Mouse (Mus musculus): Measurements from ENCODE around the gene Rp9. TPM values are rescaled to one million over a fixed set of nuclear protein-coding genes. Genes with fewer than 3 reads are reported as not detected.

Rp9 gene
- polyA plus RNA-seq (2012), result 2.9 and 3.1 TPM in 2 replicates

GRCm38 (mm10) chr9:22469643-22470042, at the start of gene Rp9:
Gene Rp9, minus strand, starts transcription at chr9:22469743.
- H3K4me3 ChIP-seq (replicated peaks), result peak within 1 kb of the TSS; percentile 90
- TF ChIP-seq GATA1 (IDR thresholded peaks at IDR 0.05; ENCODE audit: low read length) (no peak), TAL1 (IDR thresholded peaks at IDR 0.05; ENCODE audit: low read length) (no peak)
- peaks cover 33% of the 10 kb centered on the region for H3K4me1 ChIP-seq (ENCODE audit: control insufficient read depth)
- H3K27me3 ChIP-seq (ENCODE audit: control insufficient read depth), result no peaks in the 10 kb centered on the region
- no peaks in the 10 kb centered on the region for H3K9me3 ChIP-seq (ENCODE audit: control insufficient read depth, low read length)
- H3K36me3 ChIP-seq (ENCODE audit: control insufficient read depth), result peaks cover 14% of the 10 kb centered on the region

- Histone ChIP-seq H3K4me1 (ENCODE audit: control insufficient read depth) (peaks cover 3% of the 10 kb centered on the region), H3K9me3 (ENCODE audit: control insufficient read depth, low read length) (no peaks in the 10 kb centered on the region), H3K36me3 (ENCODE audit: control insufficient read depth) (no peaks in the 10 kb centered on the region), H3K4me3 (replicated peaks) (no peak overlapping the region), H3K27me3 (ENCODE audit: control insufficient read depth) (no peaks in the 10 kb centered on the region)
- TF ChIP-seq GATA1 (IDR thresholded peaks at IDR 0.05; ENCODE audit: low read length), result no peak
- TF ChIP-seq TAL1 (IDR thresholded peaks at IDR 0.05; ENCODE audit: low read length), result no peak
Measured at GRCm38 (mm10) chr9:22518394-22519041, 49.0 kb upstream of the Rp9 start.

- H3K9me3 ChIP-seq (ENCODE audit: control insufficient read depth, low read length), result no peaks in the 10 kb centered on the region
- H3K4me1 ChIP-seq (ENCODE audit: control insufficient read depth), result peaks cover 3% of the 10 kb centered on the region
- H3K36me3 ChIP-seq (ENCODE audit: control insufficient read depth), result no peaks in the 10 kb centered on the region
Measured at GRCm38 (mm10) chr9:22515076-22515475, 45.5 kb upstream of the Rp9 start.

DNA sequence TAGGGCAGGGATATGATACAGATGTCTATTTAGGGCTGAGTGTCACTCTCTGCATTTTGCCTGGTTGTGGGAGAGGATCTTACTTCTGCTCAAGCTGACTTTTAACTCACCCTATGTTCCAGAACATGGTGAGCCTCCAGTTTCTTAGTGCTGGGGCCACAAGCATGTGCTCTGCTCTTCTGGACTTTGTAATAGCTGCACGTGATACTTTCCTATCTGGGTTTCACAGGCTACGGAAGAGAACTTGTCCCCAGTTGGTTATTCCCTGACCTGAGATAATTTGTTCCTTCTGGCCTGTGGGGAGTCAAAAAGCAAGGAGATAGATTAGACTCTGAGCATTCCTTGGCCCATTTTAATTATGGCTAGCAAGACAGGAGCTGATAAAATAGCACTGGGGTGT, 36.0 kb upstream of the Rp9 start:
- TF ChIP-seq TAL1 (IDR thresholded peaks at IDR 0.05; ENCODE audit: low read length) (no peak), GATA1 (IDR thresholded peaks at IDR 0.05; ENCODE audit: low read length) (no peak)
- no peaks in the 10 kb centered on the region for H3K9me3 ChIP-seq (ENCODE audit: control insufficient read depth, low read length)
- H3K4me3 ChIP-seq (replicated peaks), result no peak overlapping the region
- no peaks in the 10 kb centered on the region for H3K36me3 ChIP-seq (ENCODE audit: control insufficient read depth)
- H3K4me1 ChIP-seq (ENCODE audit: control insufficient read depth), result peaks cover 3% of the 10 kb centered on the region
- no peaks in the 10 kb centered on the region for H3K27me3 ChIP-seq (ENCODE audit: control insufficient read depth)

More at GRCm38 (mm10) chr9:22515076-22515475, 45.5 kb upstream of the Rp9 start:
- no peak overlapping the region for H3K4me3 ChIP-seq (replicated peaks)
- TF ChIP-seq TAL1 (IDR thresholded peaks at IDR 0.05; ENCODE audit: low read length) (no peak), GATA1 (IDR thresholded peaks at IDR 0.05; ENCODE audit: low read length) (no peak)
- no peaks in the 10 kb centered on the region for H3K27me3 ChIP-seq (ENCODE audit: control insufficient read depth)

- H3K9me3 ChIP-seq (ENCODE audit: control insufficient read depth, low read length), result no peaks in the 10 kb centered on the region
- no peak for TF ChIP-seq TAL1 (IDR thresholded peaks at IDR 0.05; ENCODE audit: low read length)
- no peak for TF ChIP-seq GATA1 (IDR thresholded peaks at IDR 0.05; ENCODE audit: low read length)
- H3K36me3 ChIP-seq (ENCODE audit: control insufficient read depth), result no peaks in the 10 kb centered on the region
- peaks cover 3% of the 10 kb centered on the region for H3K4me1 ChIP-seq (ENCODE audit: control insufficient read depth)
- H3K4me3 ChIP-seq (replicated peaks), result no peak overlapping the region
- H3K27me3 ChIP-seq (ENCODE audit: control insufficient read depth), result no peaks in the 10 kb centered on the region
Measured at GRCm38 (mm10) chr9:22503581-22503980, 34.0 kb upstream of the Rp9 start.

- H3K9me3 ChIP-seq (ENCODE audit: control insufficient read depth, low read length), result no peaks in the 10 kb centered on the region
- no peaks in the 10 kb centered on the region for H3K36me3 ChIP-seq (ENCODE audit: control insufficient read depth)
- TF ChIP-seq GATA1 (IDR thresholded peaks at IDR 0.05; ENCODE audit: low read length), result no peak
- TF ChIP-seq TAL1 (IDR thresholded peaks at IDR 0.05; ENCODE audit: low read length), result no peak
- H3K4me1 ChIP-seq (ENCODE audit: control insufficient read depth), result peaks cover 3% of the 10 kb centered on the region
- no peaks in the 10 kb centered on the region for H3K27me3 ChIP-seq (ENCODE audit: control insufficient read depth)
- no peak overlapping the region for H3K4me3 ChIP-seq (replicated peaks)
Measured at GRCm38 (mm10) chr9:22502972-22503371, 33.4 kb upstream of the Rp9 start.

DNA sequence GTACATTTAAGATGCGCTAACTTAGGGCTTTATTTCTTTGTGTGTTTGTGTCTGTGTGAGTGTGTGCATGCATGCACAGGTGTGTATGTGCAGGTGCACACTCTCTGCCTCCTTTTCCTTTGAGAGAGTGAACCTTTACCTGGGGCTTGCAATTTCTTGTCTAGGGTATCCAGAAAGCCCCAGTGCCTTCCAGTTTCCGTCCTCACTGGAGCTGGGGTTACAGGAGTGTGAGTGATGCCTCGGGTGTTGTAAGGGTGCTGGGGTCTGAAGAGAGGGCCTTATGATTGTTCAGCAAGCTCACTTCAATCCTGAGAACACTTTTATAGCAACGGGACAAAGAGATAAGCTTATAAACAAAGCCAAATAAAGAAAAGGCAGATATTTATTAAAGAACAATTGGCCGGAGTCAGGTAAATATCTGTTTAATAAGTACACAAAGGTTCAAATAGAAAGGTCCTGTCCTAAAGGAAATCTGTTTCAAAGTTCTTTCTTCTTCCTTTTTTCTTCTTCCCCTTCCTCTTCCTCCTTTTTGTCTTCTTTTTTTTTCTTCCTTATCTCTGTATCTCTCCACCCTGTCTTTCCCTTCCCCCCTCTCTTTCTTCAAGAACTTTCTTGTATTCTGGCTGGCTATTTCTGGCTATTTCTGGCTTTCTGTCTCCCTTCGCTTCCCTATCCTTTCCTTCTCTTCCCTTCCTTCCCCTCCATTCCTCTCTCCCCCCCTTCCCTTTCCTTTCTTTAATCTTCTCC, 27.7 kb upstream of the Rp9 start:
- Histone ChIP-seq H3K9me3 (ENCODE audit: control insufficient read depth, low read length) (peaks cover 4% of the 10 kb centered on the region; the same call in 1 of the 2 replicates), H3K36me3 (ENCODE audit: control insufficient read depth) (no peaks in the 10 kb centered on the region), H3K27me3 (ENCODE audit: control insufficient read depth) (no peaks in the 10 kb centered on the region), H3K4me1 (ENCODE audit: control insufficient read depth) (no peaks in the 10 kb centered on the region), H3K4me3 (replicated peaks) (no peak overlapping the region)
- no peak for TF ChIP-seq GATA1 (IDR thresholded peaks at IDR 0.05; ENCODE audit: low read length)
- no peak for TF ChIP-seq TAL1 (IDR thresholded peaks at IDR 0.05; ENCODE audit: low read length)

GRCm38 (mm10) chr9:22495133-22495532, 25.6 kb upstream of the Rp9 start:
- TF ChIP-seq GATA1 (IDR thresholded peaks at IDR 0.05; ENCODE audit: low read length), result no peak
- H3K4me3 ChIP-seq (replicated peaks), result no peak overlapping the region

DNA sequence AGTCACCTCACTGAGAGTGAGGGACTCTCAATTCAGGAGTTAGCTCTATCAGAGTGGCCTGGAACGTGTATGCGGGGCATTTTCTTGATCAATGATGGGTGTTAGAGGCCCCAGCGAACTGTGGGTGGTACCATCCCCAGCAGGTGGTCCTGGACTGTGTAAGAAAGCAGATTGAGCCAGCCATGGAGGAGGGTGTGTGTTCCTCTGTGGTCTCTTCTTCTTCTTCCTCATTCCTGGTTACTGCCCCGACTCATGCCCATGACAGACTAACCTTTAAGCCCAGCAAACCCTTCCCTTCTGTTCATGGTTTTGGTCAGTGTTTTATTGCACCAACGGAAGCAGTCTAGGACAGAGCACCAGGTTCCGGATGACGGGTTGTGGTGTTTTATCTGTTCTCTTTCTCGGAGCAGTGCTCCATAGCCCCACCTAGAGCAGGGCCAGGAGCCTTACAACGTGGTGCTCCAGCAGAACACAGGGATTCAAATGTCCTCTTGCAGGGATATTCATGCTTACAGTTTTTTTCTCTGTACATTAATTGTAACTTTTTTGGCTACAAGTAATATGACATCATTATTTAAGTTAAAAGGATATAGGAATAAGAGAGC, 24.8 kb upstream of the Rp9 start:
- H3K4me3 ChIP-seq (replicated peaks), result no peak overlapping the region
- H3K36me3 ChIP-seq (ENCODE audit: control insufficient read depth), result no peaks in the 10 kb centered on the region
- H3K9me3 ChIP-seq (ENCODE audit: control insufficient read depth, low read length), result peaks cover 4% of the 10 kb centered on the region; the same call in 1 of the 2 replicates
- no peaks in the 10 kb centered on the region for H3K27me3 ChIP-seq (ENCODE audit: control insufficient read depth)
- TF ChIP-seq TAL1 (IDR thresholded peaks at IDR 0.05; ENCODE audit: low read length), result no peak
- no peak for TF ChIP-seq GATA1 (IDR thresholded peaks at IDR 0.05; ENCODE audit: low read length)
- no peaks in the 10 kb centered on the region for H3K4me1 ChIP-seq (ENCODE audit: control insufficient read depth)

More at GRCm38 (mm10) chr9:22495133-22495532, 25.6 kb upstream of the Rp9 start:
- no peaks in the 10 kb centered on the region for H3K4me1 ChIP-seq (ENCODE audit: control insufficient read depth)
- no peaks in the 10 kb centered on the region for H3K27me3 ChIP-seq (ENCODE audit: control insufficient read depth)
- no peaks in the 10 kb centered on the region for H3K36me3 ChIP-seq (ENCODE audit: control insufficient read depth)
- peaks cover 4% of the 10 kb centered on the region; the same call in 1 of the 2 replicates for H3K9me3 ChIP-seq (ENCODE audit: control insufficient read depth, low read length)

Data from erythroblast, embryonic 14.5 days (primary cell).